In genomic region chr7:113847041-113847819, GRCm38 (mm10) we compare ENCODE assay signal across 26 mouse cellular contexts.
A peak's percentile ranks its signal among the peaks of the same experiment; 100 is the strongest.
DNase-seq lines count a peak whose midpoint lies in the region; ATAC-seq lines count a peak whose summit lies in the region.
"Had no signal": no experiment of that assay in that cellular context is flagged by ENCODE, and none has a peak within 500 bp of the region (broad histone marks: within the 10 kb centered on the region; RNA-seq: fewer than 3 reads in every experiment).

No protein-coding gene starts in this region.

- no peak for ATAC-seq in limb, embryonic 11.5 days (ENCODE audit: insufficient number of reproducible peaks, low FRiP score, low TSS enrichment, low read depth)
- peak; percentile 40; the same call in 1 of the 2 replicates for ATAC-seq in liver, embryonic 15.5 days (ENCODE audit: insufficient read depth)
- ATAC-seq: activated CD4-positive, CD25-positive, alpha-beta regulatory T cell, adult 4 months; forebrain, embryonic 14.5 days; lung, postnatal 0 days had no signal

- H3K27ac ChIP-seq in limb, embryonic 11.5 days (replicated peaks; ENCODE audit: low read depth, low read length) = no peak overlapping the region
- no peak overlapping the region for H3K27ac ChIP-seq in limb, embryonic 10.5 days
- no peak overlapping the region for H3K27ac ChIP-seq in embryonic facial prominence, embryonic 10.5 days (replicated peaks)
- H3K27ac ChIP-seq in liver, embryonic 15.5 days (replicated peaks) = no peak overlapping the region
- H3K27ac ChIP-seq: embryonic facial prominence, embryonic 13.5 days; heart, adult 2 months; hindbrain, embryonic 14.5 days; kidney, postnatal 0 days; midbrain, embryonic 12.5 days; neural tube, embryonic 12.5 days had no signal

- H3K9me3 ChIP-seq in limb, embryonic 11.5 days (ENCODE audit: control insufficient read depth, low read length) = no peaks in the 10 kb centered on the region
- H3K9me3 ChIP-seq in limb, embryonic 10.5 days (replicated peaks) = no peaks in the 10 kb centered on the region
- H3K9me3 ChIP-seq in embryonic facial prominence, embryonic 10.5 days = no peaks in the 10 kb centered on the region
- H3K9me3 ChIP-seq in liver, embryonic 15.5 days (replicated peaks) = no peaks in the 10 kb centered on the region
- H3K9me3 ChIP-seq: embryonic facial prominence, embryonic 13.5 days; midbrain, embryonic 12.5 days; neural tube, embryonic 12.5 days had no signal

- no peaks in the 10 kb centered on the region for H3K27me3 ChIP-seq in limb, embryonic 11.5 days (ENCODE audit: control insufficient read depth, insufficient read depth, low read length)
- H3K27me3 ChIP-seq in limb, embryonic 10.5 days (ENCODE audit: low read depth, poor library complexity, severe bottlenecking) = no peaks in the 10 kb centered on the region
- H3K27me3 ChIP-seq in embryonic facial prominence, embryonic 10.5 days (replicated peaks; ENCODE audit: low read depth, poor library complexity, severe bottlenecking) = no peaks in the 10 kb centered on the region
- no peaks in the 10 kb centered on the region for H3K27me3 ChIP-seq in liver, embryonic 15.5 days
- H3K27me3 ChIP-seq: embryonic facial prominence, embryonic 13.5 days; midbrain, embryonic 12.5 days; neural tube, embryonic 12.5 days had no signal

- H3K4me2 ChIP-seq in limb, embryonic 11.5 days (ENCODE audit: low read depth, severe bottlenecking) = no peak overlapping the region
- no peak overlapping the region for H3K4me2 ChIP-seq in liver, embryonic 15.5 days
- H3K4me2 ChIP-seq: embryonic facial prominence, embryonic 13.5 days; hindbrain, embryonic 14.5 days; midbrain, embryonic 12.5 days; neural tube, embryonic 12.5 days had no signal

- peaks cover 12% of the 10 kb centered on the region; the same call in 1 of the 2 replicates for H3K4me1 ChIP-seq in limb, embryonic 11.5 days (ENCODE audit: control insufficient read depth, insufficient read depth, low read length)
- peaks cover 50% of the 10 kb centered on the region for H3K4me1 ChIP-seq in limb, embryonic 10.5 days
- peaks cover 60% of the 10 kb centered on the region for H3K4me1 ChIP-seq in embryonic facial prominence, embryonic 10.5 days
- 0 out of 2 replicates have a peak, but pooled peaks cover 9% of the 10 kb centered on the region for H3K4me1 ChIP-seq in liver, embryonic 15.5 days (replicated peaks)
- H3K4me1 ChIP-seq: midbrain, embryonic 12.5 days; neural tube, embryonic 12.5 days had no signal

- H3K4me3 ChIP-seq in limb, embryonic 11.5 days (ENCODE audit: low read depth, low read length) = no peak overlapping the region
- H3K4me3 ChIP-seq in limb, embryonic 10.5 days = no peak overlapping the region
- H3K4me3 ChIP-seq in embryonic facial prominence, embryonic 10.5 days = no peak overlapping the region
- no peak overlapping the region for H3K4me3 ChIP-seq in liver, embryonic 15.5 days (replicated peaks)
- H3K4me3 ChIP-seq: embryonic facial prominence, embryonic 13.5 days; heart, adult 2 months; midbrain, embryonic 12.5 days; neural tube, embryonic 12.5 days had no signal

- 58% methylated on average over 7 of the region's 7 CpGs for WGBS in limb, embryonic 11.5 days
- WGBS in limb, embryonic 10.5 days = 72% methylated on average over 7 of the region's 7 CpGs
- WGBS in embryonic facial prominence, embryonic 10.5 days = 73% methylated on average over 7 of the region's 7 CpGs
- 36% methylated on average over 7 of the region's 7 CpGs for WGBS in liver, embryonic 15.5 days (ENCODE audit: insufficient replicate concordance)

- H3K36me3 ChIP-seq in limb, embryonic 11.5 days (ENCODE audit: control insufficient read depth, insufficient read depth, low read length) = no peaks in the 10 kb centered on the region
- no peaks in the 10 kb centered on the region for H3K36me3 ChIP-seq in limb, embryonic 10.5 days
- no peaks in the 10 kb centered on the region for H3K36me3 ChIP-seq in embryonic facial prominence, embryonic 10.5 days (replicated peaks)
- no peaks in the 10 kb centered on the region for H3K36me3 ChIP-seq in liver, embryonic 15.5 days (replicated peaks)
- H3K36me3 ChIP-seq: embryonic facial prominence, embryonic 13.5 days; midbrain, embryonic 12.5 days; neural tube, embryonic 12.5 days had no signal

- DNase-seq in limb, embryonic 11.5 days (ENCODE audit: low spot score) = peak; percentile 39
- no peak for DNase-seq in limb, embryonic 10.5 days (ENCODE audit: low spot score)
- DNase-seq in A20 (ENCODE audit: low read depth, low spot score) = peak; percentile 11
- peak; percentile 21 for DNase-seq in embryonic facial prominence, embryonic 10.5 days (ENCODE audit: low spot score)
- no peak for DNase-seq in ovary, postnatal 10 days (ENCODE audit: low spot score)
- DNase-seq in yolk sac, embryonic 10.5 days (ENCODE audit: low spot score) = no peak
- no peak for DNase-seq in embryo, embryonic 10.5 days (ENCODE audit: low spot score)
- DNase-seq: adrenal gland, adult 8-10 months; B cell, adult 2 months; cerebellum, adult 11-12 months; cerebellum, postnatal 10 days; gastrocnemius, postnatal 25 days; heart, postnatal 36 days; kidney, adult 2 months; left cerebral cortex, postnatal 4 days; right cerebral cortex, postnatal 25 days had no signal

- H3K9ac ChIP-seq in limb, embryonic 11.5 days (ENCODE audit: low read length) = no peak overlapping the region
- no peak overlapping the region for H3K9ac ChIP-seq in liver, embryonic 15.5 days
- H3K9ac ChIP-seq: embryonic facial prominence, embryonic 13.5 days; hindbrain, embryonic 14.5 days; midbrain, embryonic 12.5 days; neural tube, embryonic 12.5 days had no signal

Comparison
In these comparisons a context has a peak if more than half of its experiments do, and no peak if none do; other contexts are left out.
1. DNase-seq: peak in limb, embryonic 11.5 days (single experiment), A20 (single experiment) and embryonic facial prominence, embryonic 10.5 days (single experiment); none in limb, embryonic 10.5 days (single experiment), ovary, postnatal 10 days (single experiment), yolk sac, embryonic 10.5 days (single experiment) and embryo, embryonic 10.5 days (single experiment).